22 mouse cellular contexts compared by ENCODE assay signal in the genomic region with DNA sequence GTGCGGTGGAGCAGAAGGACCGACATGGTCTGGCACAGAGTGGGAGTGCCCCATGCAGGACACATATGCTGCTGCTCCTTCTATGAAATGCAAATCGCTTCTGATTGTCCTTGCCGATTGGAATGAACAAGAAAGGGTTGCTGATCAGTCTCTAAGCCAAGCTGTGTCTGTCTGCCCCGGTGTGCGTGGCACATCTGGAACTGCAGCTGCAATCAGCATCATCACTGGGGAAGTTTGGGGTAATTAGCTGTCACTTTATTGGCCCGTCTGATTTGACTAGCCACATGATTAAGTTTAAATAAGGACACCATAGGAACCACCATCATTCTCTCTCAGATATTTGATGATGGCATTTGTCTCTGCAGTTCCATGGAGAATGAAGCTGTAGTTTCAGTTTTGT.
DNase-seq lines count a peak whose midpoint lies in the region; ATAC-seq and TF ChIP-seq lines count a peak whose summit lies in the region.
"Had no signal": no experiment of that assay in that cellular context is flagged by ENCODE, and none has a peak within 500 bp of the region (broad histone marks: within the 10 kb centered on the region; RNA-seq: fewer than 3 reads in every experiment).

No protein-coding gene starts in this region.

- TF ChIP-seq CTCF in lung, postnatal 0 days (IDR thresholded peaks at IDR 0.05) = no peak

- no peaks in the 10 kb centered on the region for H3K36me3 ChIP-seq in lung, postnatal 0 days (ENCODE audit: insufficient read depth, low read length)
- H3K36me3 ChIP-seq: embryonic facial prominence, embryonic 10.5 days; heart, embryonic 15.5 days had no signal

- H3K27me3 ChIP-seq in lung, postnatal 0 days (replicated peaks; ENCODE audit: insufficient read depth, low read length) = no peaks in the 10 kb centered on the region
- H3K27me3 ChIP-seq: heart, embryonic 15.5 days; Patski had no signal

- DNase-seq in cerebellum, postnatal 10 days = peak; percentile 10 to 34
- no peak for DNase-seq in frontal cortex, postnatal 36 days (ENCODE audit: low spot score in 2 of 2)
- DNase-seq in left cerebral cortex, postnatal 4 days = peak; percentile 2
- no peak for DNase-seq in left cerebral cortex, postnatal 10 days (ENCODE audit: extremely low spot score in 1 of 2, low spot score in 2 of 2)
- peak; percentile 24 for DNase-seq in A20 (ENCODE audit: low read depth, low spot score)
- no peak for DNase-seq in lung, postnatal 0 days (ENCODE audit: low spot score)
- DNase-seq: adrenal gland, postnatal 14 days; cerebellum, adult 11-12 months; cerebellum, adult 9-10 months; gastrocnemius, postnatal 36 days; heart, adult 2 months; heart, postnatal 14 days; kidney, adult 11 months had no signal

- no peaks in the 10 kb centered on the region for H3K9me3 ChIP-seq in lung, postnatal 0 days (ENCODE audit: low read length)
- H3K9me3 ChIP-seq: embryonic facial prominence, embryonic 10.5 days; heart, embryonic 15.5 days had no signal

- no peaks in the 10 kb centered on the region for H3K4me1 ChIP-seq in lung, postnatal 0 days (ENCODE audit: insufficient read depth, low read depth, low read length)
- H3K4me1 ChIP-seq: embryonic facial prominence, embryonic 10.5 days; heart, embryonic 15.5 days had no signal

- intact Hi-C loops in left cerebral cortex, postnatal 4 days (cut with DNase I) = no loop called here
- intact Hi-C loops in left cerebral cortex, postnatal 10 days (cut with DNase I) = no loop called here

- H3K4me3 ChIP-seq in lung, postnatal 0 days (ENCODE audit: low read depth, low read length) = no peak overlapping the region
- H3K4me3 ChIP-seq: embryonic facial prominence, embryonic 10.5 days; heart, adult 2 months; heart, embryonic 15.5 days had no signal

- TF ChIP-seq EP300 in lung, postnatal 0 days (IDR thresholded peaks at IDR 0.05) = no peak

- 82% methylated on average over 7 of the region's 7 CpGs for WGBS in lung, postnatal 0 days

- ATAC-seq in cerebellum, adult (ENCODE audit: insufficient number of reproducible peaks, low FRiP score, low TSS enrichment) = no peak
- peak; percentile 64 for ATAC-seq in frontal cortex, adult (ENCODE audit: low TSS enrichment)
- ATAC-seq in lung, postnatal 0 days = no peak
- ATAC-seq: activated CD4-positive, CD25-positive, alpha-beta regulatory T cell, adult 4 months; forebrain, embryonic 16.5 days; hindbrain, embryonic 16.5 days; Patski had no signal

- no peak overlapping the region for H3K27ac ChIP-seq in lung, postnatal 0 days (ENCODE audit: low read length)
- H3K27ac ChIP-seq: embryonic facial prominence, embryonic 10.5 days; heart, adult 2 months; heart, embryonic 15.5 days had no signal

- H3K4me2 ChIP-seq in lung, postnatal 0 days (replicated peaks; ENCODE audit: low read depth, low read length) = no peak overlapping the region
- H3K4me2 ChIP-seq: heart, embryonic 11.5 days; heart, embryonic 15.5 days had no signal

- H3K9ac ChIP-seq in lung, postnatal 0 days (replicated peaks; ENCODE audit: low read depth) = no peak overlapping the region
- H3K9ac ChIP-seq: heart, embryonic 15.5 days had no signal

Comparison
In these comparisons a context has a peak if more than half of its experiments do, and no peak if none do; other contexts are left out.
1. DNase-seq: peak in cerebellum, postnatal 10 days (2 of 2), left cerebral cortex, postnatal 4 days (single experiment) and A20 (single experiment); none in frontal cortex, postnatal 36 days (0 of 2), left cerebral cortex, postnatal 10 days (0 of 2) and lung, postnatal 0 days (single experiment).